Mouse (Mus musculus) small intestine, adult 2 months (tissue): ENCODE measurements around the gene Mad1l1.

Source experiments
- CTCF ChIP-seq: fragments of 200-500 bp; IDR thresholded peaks from 2 replicates; pipeline ENCODE4 v1.5.1; 2012; ENCODE audit warnings: low read depth, mild to moderate bottlenecking, control low read depth, inconsistent platforms, low read length, moderate library complexity, mixed read lengths; ENCODE audit not compliant: insufficient replicate concordance, insufficient read length; ENCODE audit errors: extremely low read depth
- POLR2A ChIP-seq: fragments of 200-500 bp; IDR thresholded peaks from 2 replicates; pipeline ENCODE4 v1.6.1; 2012; ENCODE audit warnings: low read depth, mild to moderate bottlenecking, control low read depth, inconsistent platforms, low read length, moderate library complexity

GRCm38 (mm10) chr5:140114512-140115060, 206.8 kb downstream of the Mad1l1 start:
- TF ChIP-seq CTCF (no peak), POLR2A (no peak)
